Comparison of ENCODE assay signal across 7 mouse cellular contexts in genomic region chr19:21630656-21631331, GRCm38 (mm10). TPM values are rescaled to one million over a fixed set of nuclear protein-coding genes. Genes with fewer than 3 reads are reported as not detected.
DNase-seq lines count a peak whose midpoint lies in the region; ATAC-seq and TF ChIP-seq lines count a peak whose summit lies in the region.

No protein-coding gene starts in this region.

- 39% methylated on average over 14 of the region's 14 CpGs for WGBS in liver, postnatal 0 days (ENCODE audit: insufficient replicate concordance)
- WGBS in liver, embryonic 12.5 days (ENCODE audit: insufficient replicate concordance) = 34% methylated on average over 14 of the region's 14 CpGs
- 68% methylated on average over 14 of the region's 14 CpGs for WGBS in limb, embryonic 10.5 days

- no peak for DNase-seq in liver, postnatal 0 days
- peak; percentile 47 for DNase-seq in T-cell, adult 2 months (ENCODE audit: low spot score)
- DNase-seq in limb, embryonic 10.5 days (ENCODE audit: low spot score) = no peak
- DNase-seq in thymus, postnatal 0 days (ENCODE audit: low spot score) = peak; percentile 75
- no peak for DNase-seq in adrenal gland, adult (ENCODE audit: inconsistent age in 2 of 2, low spot score in 1 of 2)
- no peak for DNase-seq in frontal cortex, postnatal 14 days (ENCODE audit: low spot score in 2 of 2)

- H3K4me1 ChIP-seq in liver, postnatal 0 days (ENCODE audit: insufficient read depth) = peaks cover 5% of the 10 kb centered on the region; the same call in 1 of the 2 replicates
- peaks cover 9% of the 10 kb centered on the region; the same call in 1 of the 2 replicates for H3K4me1 ChIP-seq in liver, embryonic 12.5 days
- H3K4me1 ChIP-seq in limb, embryonic 10.5 days = peaks cover 25% of the 10 kb centered on the region

- TF ChIP-seq CTCF in liver, postnatal 0 days (IDR thresholded peaks at IDR 0.05; ENCODE audit: low read depth) = no peak

- peak; percentile 36; the same call in 1 of the 2 replicates for ATAC-seq in liver, postnatal 0 days
- ATAC-seq in liver, embryonic 12.5 days = no peak

- H3K27me3 ChIP-seq in liver, postnatal 0 days (ENCODE audit: insufficient read depth, low read length) = no peaks in the 10 kb centered on the region
- H3K27me3 ChIP-seq in liver, embryonic 12.5 days (replicated peaks) = no peaks in the 10 kb centered on the region
- H3K27me3 ChIP-seq in limb, embryonic 10.5 days (ENCODE audit: low read depth, poor library complexity, severe bottlenecking) = no peaks in the 10 kb centered on the region

- no peaks in the 10 kb centered on the region for H3K9me3 ChIP-seq in liver, postnatal 0 days (ENCODE audit: low read length)
- H3K9me3 ChIP-seq in liver, embryonic 12.5 days (replicated peaks) = no peaks in the 10 kb centered on the region
- no peaks in the 10 kb centered on the region for H3K9me3 ChIP-seq in limb, embryonic 10.5 days (replicated peaks)

- H3K4me2 ChIP-seq in liver, postnatal 0 days (ENCODE audit: low read depth, low read length) = no peak overlapping the region
- H3K4me2 ChIP-seq in liver, embryonic 12.5 days = no peak overlapping the region

- no peak for TF ChIP-seq EP300 in liver, postnatal 0 days (IDR thresholded peaks at IDR 0.05; ENCODE audit: low read depth)

- no peak overlapping the region for H3K4me3 ChIP-seq in liver, postnatal 0 days (ENCODE audit: low read depth, low read length)
- H3K4me3 ChIP-seq in liver, embryonic 12.5 days = no peak overlapping the region
- H3K4me3 ChIP-seq in limb, embryonic 10.5 days = no peak overlapping the region

- no peak overlapping the region for H3K9ac ChIP-seq in liver, postnatal 0 days (replicated peaks)
- no peak overlapping the region for H3K9ac ChIP-seq in liver, embryonic 12.5 days

- no peaks in the 10 kb centered on the region for H3K36me3 ChIP-seq in liver, postnatal 0 days (replicated peaks; ENCODE audit: insufficient read depth, low read length)
- H3K36me3 ChIP-seq in liver, embryonic 12.5 days = no peaks in the 10 kb centered on the region
- no peaks in the 10 kb centered on the region for H3K36me3 ChIP-seq in limb, embryonic 10.5 days

- peak overlapping the region; percentile 9; the same call in 1 of the 2 replicates for H3K27ac ChIP-seq in liver, postnatal 0 days (ENCODE audit: low read depth)
- H3K27ac ChIP-seq in liver, embryonic 12.5 days = no peak overlapping the region
- H3K27ac ChIP-seq in limb, embryonic 10.5 days = 0 out of 2 replicates have a peak overlapping the region, but pooled peaks have one; percentile 36

RNA-seq across cellular contexts. Expression of gene 1110059E24Rik, which starts 22.0 kb away (rescaled TPM):
- polyA plus RNA-seq in liver, postnatal 0 days (2015; fragmentation: Nextera tagmentation; extraction: Ambion mirVana) = 17.7 and 18.6 TPM in 2 replicates
- 17.6 and 19.6 TPM in 2 replicates for polyA plus RNA-seq in liver, embryonic 12.5 days (2016; fragmentation: Nextera tagmentation; extraction: Ambion mirVana)
- polyA plus RNA-seq in limb, embryonic 10.5 days (2016; fragmentation: Nextera tagmentation; extraction: Ambion mirVana) = 76.9 and 78.0 TPM in 2 replicates
- polyA plus RNA-seq in thymus, postnatal 0 days (2015; fragmentation: Nextera tagmentation; extraction: Ambion mirVana) = 51.5 and 53.3 TPM in 2 replicates

RNA-seq across cellular contexts. Expression of gene Abhd17b, which starts 22.2 kb away (rescaled TPM):
- polyA plus RNA-seq in liver, postnatal 0 days (2015; fragmentation: Nextera tagmentation; extraction: Ambion mirVana) = 13.9 and 16.7 TPM in 2 replicates
- 12.6 and 12.9 TPM in 2 replicates for polyA plus RNA-seq in liver, embryonic 12.5 days (2016; fragmentation: Nextera tagmentation; extraction: Ambion mirVana)
- polyA plus RNA-seq in limb, embryonic 10.5 days (2016; fragmentation: Nextera tagmentation; extraction: Ambion mirVana) = 23.8 and 28.8 TPM in 2 replicates
- 26.7 and 34.9 TPM in 2 replicates for polyA plus RNA-seq in thymus, postnatal 0 days (2015; fragmentation: Nextera tagmentation; extraction: Ambion mirVana)

Comparison
In these comparisons a context has a peak if more than half of its experiments do, and no peak if none do; other contexts are left out.
1. DNase-seq: peak in T-cell, adult 2 months (single experiment) and thymus, postnatal 0 days (single experiment); none in liver, postnatal 0 days (single experiment), limb, embryonic 10.5 days (single experiment), adrenal gland, adult (0 of 2) and frontal cortex, postnatal 14 days (0 of 2).